Mouse (Mus musculus) forebrain, embryonic 10.5 days (tissue): Measurements from ENCODE around the gene Slc15a1. TPM values are rescaled to one million over a fixed set of nuclear protein-coding genes. Genes with fewer than 3 reads are reported as not detected.

ENCODE experiments used
- DNase-seq: peaks from one replicate; pipeline ENCODE4 v3.0.0-alpha.2; 2017; ENCODE audit warnings: low spot score; ENCODE audit errors: extremely low spot score
- H3K27ac ChIP-seq: fragments of 300-500 bp; sonication (generic); 2 replicates; pipeline ENCODE4 v1.5.1; 2016; ENCODE audit warnings: mild to moderate bottlenecking
- H3K27me3 ChIP-seq: fragments of 300-500 bp; sonication (generic); 2 replicates; pipeline ENCODE4 v1.6.1; 2016; ENCODE audit warnings: mild to moderate bottlenecking; ENCODE audit not compliant: poor library complexity, severe bottlenecking
- H3K36me3 ChIP-seq: fragments of 300-500 bp; sonication (generic); replicated peaks from 2 replicates; pipeline ENCODE4 v1.6.1; 2016; ENCODE audit warnings: mild to moderate bottlenecking, moderate library complexity
- H3K4me1 ChIP-seq: fragments of 300-500 bp; sonication (generic); 2 replicates; pipeline ENCODE4 v1.6.1; 2016
- H3K4me3 ChIP-seq: fragments of 300-500 bp; sonication (generic); 2 replicates; pipeline ENCODE4 v1.5.1; 2016; ENCODE audit warnings: mild to moderate bottlenecking, moderate library complexity
- H3K9me3 ChIP-seq: fragments of 300-500 bp; sonication (generic); 2 replicates; pipeline ENCODE4 v1.6.1; 2016; ENCODE audit warnings: mild to moderate bottlenecking, moderate library complexity
- WGBS: fragments of 180-500 bp; shearing (Covaris S2); methylation state at CpG from one replicate; pipeline ENCODE4 v1.1.7; 2016; 5-methylcytosine and 5-hydroxymethylcytosine counted together
- polyA plus RNA-seq: library from polyadenylated mRNA; unstranded; fragments of >200 nt; fragmentation: Nextera tagmentation; extraction: Ambion mirVana; gene quantifications from 2 replicates; pipeline ENCODE4 v1.2.1, GENCODE M21; 2016

Gene Slc15a1
- polyA plus RNA-seq, 1 experiment from 2014 or later: not detected

- no peak overlapping the region for H3K27ac ChIP-seq
- H3K9me3 ChIP-seq: no peaks in the 10 kb centered on the region
- WGBS: 68% methylated on average over 6 of the region's 6 CpGs
- peaks cover under 1% of the 10 kb centered on the region; the same call in 1 of the 2 replicates for H3K4me1 ChIP-seq
- DNase-seq: no peak
- H3K27me3 ChIP-seq: no peaks in the 10 kb centered on the region
- H3K4me3 ChIP-seq: no peak overlapping the region
- H3K36me3 ChIP-seq: no peaks in the 10 kb centered on the region
Measured at GRCm38 (mm10) chr14:121457536-121457935, 47.5 kb downstream of the Slc15a1 start.

- no peak for DNase-seq
- no peaks in the 10 kb centered on the region for H3K36me3 ChIP-seq
- WGBS: 85% methylated on average over 11 of the region's 11 CpGs
- H3K4me3 ChIP-seq: no peak overlapping the region
- H3K9me3 ChIP-seq: no peaks in the 10 kb centered on the region
- no peaks in the 10 kb centered on the region for H3K27me3 ChIP-seq
- no peaks in the 10 kb centered on the region for H3K4me1 ChIP-seq
- no peak overlapping the region for H3K27ac ChIP-seq
Measured at GRCm38 (mm10) chr14:121456416-121457285, 48.4 kb downstream of the Slc15a1 start.

- no peak overlapping the region for H3K4me3 ChIP-seq
Measured at GRCm38 (mm10) chr14:121455976-121456375, 49.1 kb downstream of the Slc15a1 start.

GRCm38 (mm10) chr14:121455527-121455926, 49.5 kb downstream of the Slc15a1 start:
- Histone ChIP-seq H3K27me3 (no peaks in the 10 kb centered on the region), H3K9me3 (no peaks in the 10 kb centered on the region), H3K4me1 (peaks cover 4% of the 10 kb centered on the region; the same call in 1 of the 2 replicates), H3K4me3 (no peak overlapping the region), H3K36me3 (no peaks in the 10 kb centered on the region), H3K27ac (no peak overlapping the region)
- DNase-seq: peak; percentile 71
- WGBS: 7% methylated on average over 6 of the region's 6 CpGs

More at GRCm38 (mm10) chr14:121455976-121456375, 49.1 kb downstream of the Slc15a1 start:
- DNase-seq: no peak
- Histone ChIP-seq H3K36me3 (no peaks in the 10 kb centered on the region), H3K27me3 (no peaks in the 10 kb centered on the region), H3K4me1 (peaks cover under 1% of the 10 kb centered on the region; the same call in 1 of the 2 replicates), H3K27ac (no peak overlapping the region), H3K9me3 (no peaks in the 10 kb centered on the region)
- WGBS: 91% methylated on average over 15 of the region's 15 CpGs

GRCm38 (mm10) chr14:121453130-121453529, 51.9 kb downstream of the Slc15a1 start:
- H3K27me3 ChIP-seq: peaks cover 4% of the 10 kb centered on the region; the same call in 1 of the 2 replicates
- H3K27ac ChIP-seq: no peak overlapping the region
- DNase-seq: no peak
- H3K4me3 ChIP-seq: no peak overlapping the region
- H3K9me3 ChIP-seq: no peaks in the 10 kb centered on the region
- 73% methylated on average over 3 of the region's 3 CpGs for WGBS
- H3K4me1 ChIP-seq: peaks cover 4% of the 10 kb centered on the region; the same call in 1 of the 2 replicates
- H3K36me3 ChIP-seq: no peaks in the 10 kb centered on the region

- Histone ChIP-seq H3K27ac (no peak overlapping the region), H3K9me3 (no peaks in the 10 kb centered on the region), H3K4me3 (no peak overlapping the region), H3K27me3 (peaks cover 7% of the 10 kb centered on the region; the same call in 1 of the 2 replicates), H3K4me1 (peaks cover 7% of the 10 kb centered on the region), H3K36me3 (no peaks in the 10 kb centered on the region)
- no peak for DNase-seq
- WGBS: 82% methylated on average over 6 of the region's 6 CpGs
Measured at GRCm38 (mm10) chr14:121452227-121452626, 52.8 kb downstream of the Slc15a1 start.

GRCm38 (mm10) chr14:121451424-121452029, 53.5 kb downstream of the Slc15a1 start:
- Histone ChIP-seq H3K4me3 (no peak overlapping the region), H3K9me3 (no peaks in the 10 kb centered on the region), H3K27me3 (peaks cover 7% of the 10 kb centered on the region; the same call in 1 of the 2 replicates), H3K36me3 (no peaks in the 10 kb centered on the region), H3K27ac (no peak overlapping the region), H3K4me1 (peaks cover 14% of the 10 kb centered on the region)
- no peak for DNase-seq
- WGBS: 71% methylated on average over 7 of the region's 7 CpGs

- peak overlapping the region; percentile 39 for H3K4me3 ChIP-seq
- peaks cover 7% of the 10 kb centered on the region; the same call in 1 of the 2 replicates for H3K27me3 ChIP-seq
- no peaks in the 10 kb centered on the region for H3K9me3 ChIP-seq
- WGBS: 26% methylated on average over 18 of the region's 18 CpGs
- no peak overlapping the region for H3K27ac ChIP-seq
- no peaks in the 10 kb centered on the region for H3K36me3 ChIP-seq
- DNase-seq: peak; percentile 33
- peaks cover 16% of the 10 kb centered on the region for H3K4me1 ChIP-seq
Measured at GRCm38 (mm10) chr14:121450504-121451423, 54.3 kb downstream of the Slc15a1 start.

GRCm38 (mm10) chr14:121446951-121447350, 58.1 kb downstream of the Slc15a1 start:
- Histone ChIP-seq H3K9me3 (no peaks in the 10 kb centered on the region), H3K27ac (peak overlapping the region; percentile 30; the same call in 1 of the 2 replicates), H3K27me3 (peaks cover 7% of the 10 kb centered on the region; the same call in 1 of the 2 replicates), H3K4me1 (peaks cover 21% of the 10 kb centered on the region), H3K36me3 (no peaks in the 10 kb centered on the region), H3K4me3 (peak overlapping the region; percentile 41)
- peak; percentile 63 for DNase-seq
- 15% methylated on average over 9 of the region's 9 CpGs for WGBS

GRCm38 (mm10) chr14:121445194-121445593, 59.9 kb downstream of the Slc15a1 start:
- WGBS: 21% methylated on average over 8 of the region's 8 CpGs
- peak; percentile 71 for DNase-seq
- Histone ChIP-seq H3K4me3 (no peak overlapping the region), H3K27me3 (peaks cover 7% of the 10 kb centered on the region; the same call in 1 of the 2 replicates), H3K36me3 (no peaks in the 10 kb centered on the region), H3K27ac (no peak overlapping the region), H3K4me1 (peaks cover 23% of the 10 kb centered on the region), H3K9me3 (no peaks in the 10 kb centered on the region)

GRCm38 (mm10) chr14:121440807-121441206, 64.2 kb downstream of the Slc15a1 start:
- H3K27ac ChIP-seq: no peak overlapping the region
- H3K4me1 ChIP-seq: peaks cover 14% of the 10 kb centered on the region
- 94% methylated on average over 6 of the region's 6 CpGs for WGBS
- H3K36me3 ChIP-seq: no peaks in the 10 kb centered on the region
- no peak overlapping the region for H3K4me3 ChIP-seq
- DNase-seq: no peak
- no peaks in the 10 kb centered on the region for H3K9me3 ChIP-seq
- no peaks in the 10 kb centered on the region for H3K27me3 ChIP-seq

- WGBS: 87% methylated on average over 6 of the region's 6 CpGs
- Histone ChIP-seq H3K27me3 (no peaks in the 10 kb centered on the region), H3K4me3 (no peak overlapping the region), H3K4me1 (peaks cover 10% of the 10 kb centered on the region), H3K27ac (no peak overlapping the region), H3K36me3 (no peaks in the 10 kb centered on the region), H3K9me3 (no peaks in the 10 kb centered on the region)
- no peak for DNase-seq
Measured at GRCm38 (mm10) chr14:121437026-121437425, 68.0 kb downstream of the Slc15a1 start.
